Mouse (Mus musculus): ENCODE data around the gene 4931406P16Rik. TPM values are rescaled to one million over a fixed set of nuclear protein-coding genes. Genes with fewer than 3 reads are reported as not detected.
"Not testable (repeated sequence)": the region's sequence is repeated elsewhere in the genome, so short reads cannot be mapped to it uniquely, and the experiment has no call there.

Gene 4931406P16Rik
- total RNA-seq, 2 experiments from 2014 or later: 31.9 to 33.6 TPM

GRCm38 (mm10) chr7:34214644-34215043, 98.7 kb downstream of the 4931406P16Rik start:
- no peak for DNase-seq (ENCODE audit: low spot score in 2 of 2)

DNA sequence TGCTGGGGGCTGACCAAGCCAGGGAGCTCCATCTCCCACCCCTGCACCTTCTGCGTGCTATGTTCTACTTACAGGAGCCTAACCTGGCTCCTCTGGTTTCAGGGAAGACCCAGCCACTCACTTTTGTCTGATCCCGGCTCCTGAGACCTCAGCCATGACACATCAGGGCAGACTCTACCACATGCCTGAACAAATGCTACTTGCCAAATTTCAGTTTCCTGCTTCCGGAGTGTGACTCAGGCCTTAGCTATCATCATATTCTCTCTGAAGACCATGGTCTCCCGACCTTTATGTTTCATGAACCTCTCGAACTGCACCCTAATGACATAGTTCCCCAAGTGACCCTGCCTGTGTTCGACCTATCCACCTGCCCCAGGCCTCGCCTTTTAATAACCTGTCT, 100.1 kb downstream of the 4931406P16Rik start:
- DNase-seq (ENCODE audit: low spot score in 2 of 2): no peak

GRCm38 (mm10) chr7:34208027-34208745, 105.2 kb downstream of the 4931406P16Rik start:
- DNase-seq (ENCODE audit: low spot score in 2 of 2): no peak

DNA sequence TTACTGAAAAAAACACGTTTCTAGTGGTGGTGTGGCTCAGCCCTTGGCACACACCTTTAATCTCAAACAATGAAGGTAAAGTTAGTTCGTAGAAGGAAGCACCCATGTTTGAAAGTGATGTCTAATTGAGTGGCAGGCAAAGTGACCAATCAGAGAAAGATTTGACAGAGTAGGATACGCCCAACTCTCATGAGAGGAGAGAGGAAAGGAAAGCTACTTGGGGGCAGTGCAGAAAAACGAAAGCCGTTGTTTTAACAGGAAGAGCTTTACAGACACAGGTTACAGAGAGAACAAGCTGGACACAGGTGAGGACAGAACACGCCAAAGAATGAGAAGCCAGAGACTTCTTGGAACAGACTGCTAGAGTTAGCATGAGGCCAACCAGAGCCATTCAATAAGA, 107.0 kb downstream of the 4931406P16Rik start:
- no peak for DNase-seq (ENCODE audit: low spot score in 2 of 2)

DNA sequence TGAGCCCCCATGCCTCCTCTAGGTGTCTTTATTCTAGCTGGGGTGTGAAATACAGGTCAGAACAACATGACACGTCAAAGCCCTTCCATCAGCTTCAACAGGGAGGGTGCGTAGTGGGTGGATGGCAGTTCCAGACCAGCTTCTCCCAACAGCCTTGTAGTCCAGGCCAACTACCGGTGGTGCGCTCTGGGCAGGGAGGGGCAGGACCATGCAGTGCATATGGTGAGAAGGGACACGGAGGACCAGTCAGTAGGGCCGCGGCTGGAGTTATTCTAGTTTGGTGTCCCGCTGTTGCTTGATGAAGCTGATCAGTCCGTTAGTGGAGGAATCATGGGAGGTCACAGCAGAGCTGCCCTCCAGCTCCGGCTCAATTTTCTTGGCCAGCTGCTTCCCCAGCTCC, 111.2 kb downstream of the 4931406P16Rik start:
- not testable (repeated sequence) for DNase-seq (ENCODE audit: low spot score in 2 of 2)

- DNase-seq (ENCODE audit: low spot score in 2 of 2): no peak
These were observed 112.5 kb downstream of the 4931406P16Rik start for GRCm38 (mm10) chr7:34200829-34201228.

GRCm38 (mm10) chr7:34198346-34198745, 115.0 kb downstream of the 4931406P16Rik start:
- DNase-seq (ENCODE audit: low spot score in 2 of 2): peak in 1 of 2 experiments; percentile 23

DNA sequence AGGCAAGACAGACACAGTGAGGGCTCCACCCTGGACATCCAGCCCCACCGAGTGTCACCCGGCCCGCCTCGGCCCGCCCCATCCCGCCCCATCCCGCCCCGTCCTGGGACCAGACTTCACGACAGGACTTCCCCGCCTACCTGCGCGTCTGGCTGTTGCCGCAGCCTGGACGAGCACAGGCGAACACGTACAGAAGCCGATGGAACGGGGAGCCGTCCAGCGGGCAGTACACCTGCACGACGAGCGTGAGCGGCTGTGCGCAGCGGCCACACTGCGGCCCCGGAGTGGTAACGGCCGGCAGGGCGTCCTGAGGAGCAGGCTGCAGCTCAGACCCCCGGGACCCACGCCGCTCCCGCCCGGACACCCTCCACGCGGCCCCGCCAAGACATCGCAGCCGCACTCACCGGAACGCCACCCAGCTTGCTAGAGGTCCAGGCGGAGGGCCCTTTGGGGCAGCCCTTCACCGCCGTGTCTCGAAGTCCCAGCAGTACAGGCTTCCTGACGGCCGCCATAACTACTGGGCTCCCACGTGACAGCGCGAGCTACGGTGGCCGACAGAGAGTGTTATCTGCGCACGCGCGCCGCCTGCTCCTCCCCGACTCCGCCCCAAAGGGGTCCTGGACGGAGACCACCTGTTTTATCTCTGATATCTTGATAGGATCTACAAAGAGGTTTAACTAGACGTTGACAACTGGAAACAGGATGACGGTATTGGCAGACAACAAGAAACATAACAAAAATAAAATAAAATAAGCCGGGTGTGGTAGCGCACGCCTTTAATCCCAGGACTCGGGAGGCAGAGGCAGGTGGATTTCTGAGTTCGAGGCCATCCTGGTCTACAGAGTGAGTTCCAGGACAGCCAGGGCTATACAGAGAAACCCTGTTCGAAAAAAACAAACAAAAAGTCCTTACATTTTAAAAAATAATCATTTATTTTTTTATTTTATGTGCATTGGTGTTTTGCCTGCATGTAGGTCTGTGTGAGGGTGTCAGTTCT, 116.9 kb downstream of the 4931406P16Rik start, which contains the start of gene Pdcd2l:
Pdcd2l (minus strand) TSS at position 530 of the 997 bp plus-strand sequence.
- peak; percentile 90 to 94 for DNase-seq (ENCODE audit: low spot score in 2 of 2)

- DNase-seq (ENCODE audit: low spot score in 2 of 2): no peak
These were observed 117.7 kb downstream of the 4931406P16Rik start for GRCm38 (mm10) chr7:34195632-34196031.

DNA sequence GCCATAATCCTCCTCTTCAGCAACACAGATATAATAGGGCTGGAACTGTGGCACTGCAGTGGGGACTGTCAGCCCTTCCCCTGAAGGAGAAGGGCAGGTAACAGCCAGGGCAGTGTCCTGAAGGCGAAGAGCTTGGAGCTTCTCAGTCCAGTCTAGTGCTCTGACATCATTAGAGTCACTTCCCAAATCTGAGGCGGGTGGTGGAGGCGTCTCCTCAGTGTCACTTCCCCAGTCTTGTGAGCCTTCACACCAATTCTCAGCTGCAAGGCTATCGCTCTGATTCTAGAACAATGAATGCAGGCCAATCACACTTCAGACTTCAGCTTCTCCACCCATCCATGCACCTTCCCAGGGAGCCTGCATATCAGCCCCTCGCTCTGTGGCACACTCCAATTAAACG, 120.5 kb downstream of the 4931406P16Rik start:
- DNase-seq (ENCODE audit: low spot score in 2 of 2): no peak

DNA sequence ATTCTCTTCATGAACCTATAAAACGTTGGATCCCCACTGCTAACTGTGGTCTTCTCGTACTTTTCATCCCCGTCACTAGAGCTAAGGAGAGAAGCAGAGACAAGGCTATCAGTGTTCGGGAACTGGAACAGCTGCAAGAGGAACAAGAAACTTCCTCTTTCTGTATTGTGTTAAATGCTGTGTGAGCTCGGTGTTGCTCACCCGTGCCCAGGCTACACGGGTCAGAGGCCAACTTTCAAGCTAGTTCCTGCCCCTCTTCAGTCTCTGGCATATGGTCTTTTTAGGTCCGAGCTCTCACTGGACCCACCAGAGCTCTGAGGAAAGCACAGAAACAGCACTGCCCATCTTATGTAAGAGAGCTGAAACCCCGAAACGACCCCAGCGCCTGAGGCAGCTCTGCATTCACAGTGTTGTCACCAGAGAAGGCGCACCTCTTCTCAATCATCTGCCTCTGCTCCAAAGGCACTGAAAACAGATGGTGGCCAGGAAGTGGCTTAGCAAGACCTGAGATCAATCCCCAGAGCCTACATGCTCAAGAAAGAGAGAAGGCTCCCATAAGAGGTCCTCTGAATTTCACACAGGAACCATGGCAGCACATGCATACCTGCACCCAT, 123.9 kb downstream of the 4931406P16Rik start:
- DNase-seq (ENCODE audit: low spot score in 2 of 2): no peak

Other genes with a start within 250 kb of the 4931406P16Rik start
- not detected for gene Scgb1b30, start 218.1 kb downstream of the 4931406P16Rik start, total RNA-seq (2021)
- 10 to 100 TPM in 1 of 2 experiments, 1 to 10 TPM in 1; 9.5 to 11.6 TPM for gene Wtip, start 180.3 kb downstream of the 4931406P16Rik start, total RNA-seq (2021)
- 10 to 100 TPM; 87.2 TPM for gene Uba2, start 144.0 kb downstream of the 4931406P16Rik start, total RNA-seq (2021)
- 10 to 100 TPM; 22.4 to 24.5 TPM for gene Pdcd2l, start 116.9 kb downstream of the 4931406P16Rik start, total RNA-seq (2021)
- 100 to 1,000 TPM; 785 to 815 TPM for gene Gpi1, start 83.2 kb downstream of the 4931406P16Rik start, total RNA-seq (2021)
- not detected for gene Gm6096, start 62.5 kb downstream of the 4931406P16Rik start, total RNA-seq (2021)
- gene Lsm14a, start 79.8 kb upstream of the 4931406P16Rik start, total RNA-seq (2021): 10 to 100 TPM; 89.8 to 94.0 TPM